Mouse (Mus musculus) ES-E14 (cell line): ENCODE data around the gene Zfp536.

ENCODE experiments used
- HCFC1 ChIP-seq: IDR thresholded peaks from 2 replicates; pipeline ENCODE4 v1.6.1; 2012; ENCODE audit warnings: low read length, inconsistent platforms, borderline replicate concordance; ENCODE audit not compliant: insufficient read depth
- MAFK ChIP-seq: IDR thresholded peaks from 2 replicates; pipeline ENCODE4 v1.6.1; 2014; ENCODE audit warnings: mild to moderate bottlenecking, low read depth, low read length, inconsistent platforms; ENCODE audit not compliant: insufficient read depth
- ZC3H11A ChIP-seq: IDR thresholded peaks from 2 replicates; pipeline ENCODE4 v1.6.1; 2012; ENCODE audit warnings: low read depth, mild to moderate bottlenecking, inconsistent platforms, low read length, borderline replicate concordance
- ZNF384 ChIP-seq: IDR thresholded peaks from 2 replicates; pipeline ENCODE4 v1.6.1; 2012; ENCODE audit warnings: low read depth, low read length, inconsistent platforms

DNA sequence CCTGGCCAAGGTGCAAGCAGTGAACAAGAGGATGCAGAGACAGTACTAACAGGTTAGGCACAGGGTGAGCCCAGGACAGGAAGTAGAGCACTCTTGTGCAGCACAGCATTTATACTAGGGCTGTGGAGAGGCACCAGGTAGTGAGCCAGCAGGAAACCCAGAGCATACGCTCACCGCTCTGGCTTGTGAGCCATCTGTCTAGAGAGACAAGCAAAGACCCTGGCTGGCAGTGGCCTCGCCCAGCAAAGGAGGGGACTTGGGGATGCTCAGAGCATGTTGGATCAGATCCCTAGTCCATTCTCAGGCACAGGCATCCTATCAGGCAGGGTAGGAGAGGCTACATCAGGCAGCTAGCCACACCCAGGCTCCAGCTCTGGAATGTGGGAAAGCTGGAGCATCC, 88.2 kb downstream of the Zfp536 start:
- TF ChIP-seq MAFK (no peak), HCFC1 (no peak), ZNF384 (no peak), ZC3H11A (no peak)
